Mouse (Mus musculus) CH12.LX (cell line): Measurements from ENCODE around the gene Mn1. TPM values are rescaled to one million over a fixed set of nuclear protein-coding genes. Genes with fewer than 3 reads are reported as not detected.

Experiments
- DNase-seq: peaks from one replicate; pipeline ENCODE4 v3.0.0-alpha.2; 2013; ENCODE audit errors: extremely low read depth
- H3K27ac ChIP-seq: 2 replicates; pipeline ENCODE4 v1.5.1; 2012; ENCODE audit warnings: low read depth, mild to moderate bottlenecking, control low read depth, moderate library complexity; ENCODE audit not compliant: insufficient read depth
- H3K27me3 ChIP-seq: replicated peaks from 2 replicates; pipeline ENCODE3; 2012; ENCODE audit warnings: inconsistent platforms
- H3K36me3 ChIP-seq, 2 experiments: replicated peaks in 1 of 2; 2 replicates each; pipeline versions ENCODE3 to v1.6.1; 2012; ENCODE audit warnings: inconsistent platforms in 1 of 2, low read length in 1 of 2, mild to moderate bottlenecking in 1 of 2, mixed read lengths in 1 of 2, moderate library complexity in 1 of 2; ENCODE audit not compliant: control insufficient read depth in 1 of 2, insufficient read depth in 1 of 2
- H3K4me1 ChIP-seq, 2 experiments: 2 replicates each; pipeline ENCODE4 v1.6.1; 2012; ENCODE audit warnings: inconsistent platforms in 1 of 2, moderate library complexity in 1 of 2; ENCODE audit not compliant: insufficient read depth in 2 of 2, control insufficient read depth in 1 of 2
- H3K4me2 ChIP-seq: 2 replicates; pipeline ENCODE4 v1.6.1; 2012; ENCODE audit warnings: low read depth, mild to moderate bottlenecking, control low read depth; ENCODE audit not compliant: poor library complexity, insufficient read depth, severe bottlenecking
- H3K4me3 ChIP-seq, 3 experiments: fragments of 150-350 bp in 1 of 3; sonication (generic) in 1 of 3; replicated peaks in 1 of 3; 2 replicates each; pipeline versions ENCODE3 to v1.5.1; 2011 to 2012; ENCODE audit warnings: low read depth in 2 of 3, low read length in 2 of 3, mild to moderate bottlenecking in 2 of 3, moderate library complexity in 2 of 3, control low read depth in 1 of 3, improper control_type of control experiment in 1 of 3, inconsistent platforms in 1 of 3, mixed read lengths in 1 of 3; ENCODE audit not compliant: poor library complexity in 1 of 3
- H3K79me2 ChIP-seq: replicated peaks from 2 replicates; pipeline ENCODE4 v1.6.1; 2012; ENCODE audit warnings: mild to moderate bottlenecking, moderate library complexity; ENCODE audit not compliant: control insufficient read depth, poor library complexity, insufficient read depth, severe bottlenecking; ENCODE audit errors: extremely low read depth
- H3K9ac ChIP-seq: 2 replicates; pipeline ENCODE4 v1.6.1; 2012; ENCODE audit warnings: low read depth, mild to moderate bottlenecking, control low read depth, moderate library complexity; ENCODE audit not compliant: insufficient read depth
- H3K9me3 ChIP-seq: replicated peaks from 2 replicates; pipeline ENCODE3; 2012; ENCODE audit warnings: low read length, inconsistent platforms, mixed read lengths
- CHD2 ChIP-seq: IDR thresholded peaks from 2 replicates; pipeline ENCODE4 v1.6.1; 2011; ENCODE audit warnings: low read length, improper control_type of control experiment
- CTCF ChIP-seq, 2 experiments: IDR thresholded peaks in 1 of 2; conservative IDR thresholded peaks in 1 of 2; 2 replicates each; pipeline ENCODE4 v1.5.1; 2011 to 2012; ENCODE audit warnings: low read depth in 2 of 2, low read length in 2 of 2, improper control_type of control experiment in 1 of 2, inconsistent platforms in 1 of 2, mild to moderate bottlenecking in 1 of 2, moderate library complexity in 1 of 2
- ETS1 ChIP-seq: conservative IDR thresholded peaks from 2 replicates; pipeline ENCODE4 v1.6.1; 2012; ENCODE audit warnings: low read depth, mild to moderate bottlenecking, inconsistent platforms, low read length, improper control_type of control experiment, moderate library complexity
- GABPA ChIP-seq: IDR thresholded peaks from 2 replicates; pipeline ENCODE4 v1.6.1; 2012; ENCODE audit warnings: low read depth, low read length, improper control_type of control experiment, inconsistent platforms; ENCODE audit not compliant: insufficient replicate concordance
- JUN ChIP-seq: IDR thresholded peaks from 2 replicates; pipeline ENCODE4 v1.6.1; 2011; ENCODE audit warnings: low read depth, mild to moderate bottlenecking, low read length, improper control_type of control experiment, moderate library complexity; ENCODE audit not compliant: insufficient read depth
- JUND ChIP-seq: conservative IDR thresholded peaks from 2 replicates; pipeline ENCODE4 v1.6.1; 2011; ENCODE audit warnings: low read depth, low read length, improper control_type of control experiment
- MAX ChIP-seq: IDR thresholded peaks from 2 replicates; pipeline ENCODE4 v1.6.1; 2011; ENCODE audit warnings: low read length, improper control_type of control experiment
- MEF2A ChIP-seq: IDR thresholded peaks from 2 replicates; pipeline ENCODE4 v1.6.1; 2014; ENCODE audit warnings: low read depth, mild to moderate bottlenecking, inconsistent platforms, low read length, improper control_type of control experiment, borderline replicate concordance
- PAX5 ChIP-seq: IDR thresholded peaks from 2 replicates; pipeline ENCODE4 v1.6.1; 2012; ENCODE audit warnings: low read length, inconsistent platforms, mixed read lengths
- POLR2A ChIP-seq: IDR thresholded peaks from 2 replicates; pipeline ENCODE4 v1.6.1; 2011; ENCODE audit warnings: low read depth, mild to moderate bottlenecking, improper control_type of control experiment, low read length
- POLR2AphosphoS2 ChIP-seq: IDR thresholded peaks from 2 replicates; pipeline ENCODE4 v1.6.1; 2011; ENCODE audit warnings: low read depth, low read length, improper control_type of control experiment
- SMC3 ChIP-seq: IDR thresholded peaks from 2 replicates; pipeline ENCODE4 v1.6.1; 2011; ENCODE audit warnings: low read depth, low read length, improper control_type of control experiment
- TCF12 ChIP-seq: IDR thresholded peaks from 2 replicates; pipeline ENCODE4 v1.6.1; 2014; ENCODE audit warnings: low read depth, mild to moderate bottlenecking, inconsistent platforms, low read length, improper control_type of control experiment
- USF2 ChIP-seq: conservative IDR thresholded peaks from 2 replicates; pipeline ENCODE4 v1.6.1; 2011; ENCODE audit warnings: low read depth, low read length, improper control_type of control experiment
- ZC3H11A ChIP-seq: IDR thresholded peaks from 2 replicates; pipeline ENCODE4 v1.6.1; 2012; ENCODE audit warnings: low read depth, mild to moderate bottlenecking, inconsistent platforms, low read length, improper control_type of control experiment
- ZNF384 ChIP-seq: IDR thresholded peaks from 2 replicates; pipeline ENCODE4 v1.6.1; 2012; ENCODE audit warnings: low read depth, low read length, improper control_type of control experiment, inconsistent platforms
- dilution Hi-C: fragments of 300-500 bp; cut with MboI; formaldehyde crosslinking; loops from 2 replicates; pipeline ENCODE4 v1.14.3; 2020; ENCODE audit warnings: low sequenced_read_pairs; ENCODE audit not compliant: extremely low pct_unique_long_range_greater_than_20kb, extremely low pct_ligation_motif_present
- in situ Hi-C: fragments of 300-500 bp; cut with MboI; formaldehyde crosslinking; loops from 3 replicates; pipeline ENCODE4 v1.14.3; 2019; ENCODE audit warnings: low sequenced_read_pairs, low pct_ligation_motif_present, low pct_unique_long_range_greater_than_20kb, mixed read lengths
- polyA plus RNA-seq: library from polyadenylated mRNA; unstranded; fragments of >175 nt; gene quantifications from 2 replicates; pipeline ENCODE4 v1.2.1, GENCODE M21; 2012; ENCODE audit warnings: low read depth; ENCODE audit not compliant: insufficient read length
- total RNA-seq, 2 experiments: library from RNA; depleted of rRNA; stranded (reverse); fragments of 300-350 nt in 1 of 2; fragments of >200 nt in 1 of 2; gene quantifications; 2 replicates each; pipeline ENCODE4 v1.2.3; 2012 to 2014

Gene Mn1
- total and polyA plus RNA-seq, 3 experiments: not detected

DNA sequence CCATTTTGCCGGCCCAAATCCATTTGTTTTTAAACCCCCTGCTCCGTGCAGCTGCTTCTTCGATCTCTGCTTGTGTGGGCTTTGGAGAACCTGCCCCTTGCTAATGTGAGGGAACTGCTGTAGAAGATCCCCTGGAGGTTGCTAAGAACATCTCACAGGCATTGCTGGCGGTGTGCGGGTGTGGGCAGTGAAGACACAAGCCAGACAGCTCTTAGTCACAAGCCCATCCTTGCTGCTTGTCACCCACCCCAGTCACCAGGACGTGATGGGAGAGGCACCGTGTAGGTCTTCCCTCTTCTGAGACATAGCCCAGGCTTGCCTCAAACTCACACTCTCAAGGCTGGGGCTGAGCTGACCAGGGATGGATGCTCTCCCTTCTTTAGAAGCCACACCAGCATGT lies 20.0 kb downstream of the Mn1 start:
- Histone ChIP-seq H3K4me1 (no peaks in the 10 kb centered on the region), H3K9ac (no peak overlapping the region), H3K4me2 (no peak overlapping the region), H3K27me3 (no peaks in the 10 kb centered on the region), H3K36me3 (no peaks in the 10 kb centered on the region), H3K27ac (no peak overlapping the region), H3K79me2 (no peaks in the 10 kb centered on the region), H3K9me3 (peaks cover 83% of the 10 kb centered on the region), H3K4me3 (no peak overlapping the region)
- in situ Hi-C loops (no loop called here), dilution Hi-C loops (no loop called here)
- no peak for TF ChIP-seq POLR2A
- no peak for TF ChIP-seq CHD2
- no peak for TF ChIP-seq CTCF (conservative IDR thresholded peaks at IDR 0.05 in 1 of 2, IDR thresholded peaks at IDR 0.05 in 1 of 2; ENCODE audit: low read depth in 2 of 2, low read length in 2 of 2)
- TF ChIP-seq GABPA: no peak
- no peak for TF ChIP-seq ZNF384
- no peak for TF ChIP-seq POLR2AphosphoS2
- TF ChIP-seq MEF2A: no peak
- no peak for TF ChIP-seq ETS1
- no peak for TF ChIP-seq JUN
- no peak for DNase-seq

DNA sequence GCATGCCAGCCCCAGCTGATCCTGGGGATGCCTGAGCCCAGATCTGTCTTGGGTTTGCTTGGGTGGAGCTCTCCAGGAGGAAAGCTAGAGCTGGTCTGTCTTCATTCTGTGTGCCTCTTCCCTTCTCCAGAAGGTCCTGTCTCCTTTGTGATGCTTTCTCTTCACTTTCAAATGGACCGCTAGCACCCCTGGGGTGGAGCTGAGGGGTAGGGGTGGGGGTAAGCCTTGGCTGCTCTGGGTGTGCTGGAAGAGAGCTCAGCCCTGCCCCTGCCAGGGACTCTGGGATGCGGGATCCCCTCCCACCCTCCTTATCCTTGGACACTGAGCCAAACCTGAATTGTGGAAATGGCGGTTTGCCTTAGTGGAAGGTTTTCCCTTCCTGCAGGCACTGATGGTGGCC lies 21.2 kb downstream of the Mn1 start:
- no peak overlapping the region for H3K4me2 ChIP-seq
- H3K4me1 ChIP-seq: no peaks in the 10 kb centered on the region
- H3K36me3 ChIP-seq: no peaks in the 10 kb centered on the region
- dilution Hi-C loops: no loop called here
- no peak for DNase-seq
- no peak overlapping the region for H3K4me3 ChIP-seq
- in situ Hi-C loops: no loop called here
- H3K9me3 ChIP-seq: peaks cover 88% of the 10 kb centered on the region
- TF ChIP-seq TCF12 (no peak), JUN (no peak), MAX (no peak), ZC3H11A (no peak), GABPA (no peak), MEF2A (no peak), POLR2A (no peak), SMC3 (no peak), JUND (no peak), USF2 (no peak), CTCF (conservative IDR thresholded peaks at IDR 0.05 in 1 of 2, IDR thresholded peaks at IDR 0.05 in 1 of 2; ENCODE audit: low read depth in 2 of 2, low read length in 2 of 2) (no peak), PAX5 (no peak)
- H3K27me3 ChIP-seq: no peaks in the 10 kb centered on the region
- H3K9ac ChIP-seq: no peak overlapping the region
- H3K79me2 ChIP-seq: no peaks in the 10 kb centered on the region
- H3K27ac ChIP-seq: no peak overlapping the region
